ENCODE assay signal across 8 mouse cellular contexts in genomic region chr13:23764324-23765171, GRCm38 (mm10). TPM values are rescaled to one million over a fixed set of nuclear protein-coding genes. Genes with fewer than 3 reads are reported as not detected.
DNase-seq lines count a peak whose midpoint lies in the region; ATAC-seq and TF ChIP-seq lines count a peak whose summit lies in the region.

No protein-coding gene starts in this region.

- H3K79me2 ChIP-seq in MEL (ENCODE audit: control insufficient read depth, insufficient read depth, low read length, poor library complexity), result no peaks in the 10 kb centered on the region; the same call in 1 of the 2 replicates

- no peak for DNase-seq in heart, postnatal 10 days
- DNase-seq in MEL (ENCODE audit: low read depth, low spot score), result peak; percentile 88
- peak; percentile 52 for DNase-seq in midbrain, embryonic 10.5 days (ENCODE audit: low spot score)
- DNase-seq in urinary bladder, postnatal 36 days (ENCODE audit: low spot score in 2 of 2), result no peak

- peak; percentile 75 to 83 for TF ChIP-seq POLR2A in MEL (IDR thresholded peaks at IDR 0.05; ENCODE audit: control insufficient read depth in 1 of 2, insufficient read depth in 1 of 2, low read depth in 1 of 2, low read length in 2 of 2, poor library complexity in 1 of 2)

- H3K4me3 ChIP-seq in heart, embryonic 13.5 days, result peak overlapping the region; percentile 67
- peak overlapping the region; percentile 5 to 41 for H3K4me3 ChIP-seq in MEL (ENCODE audit: control insufficient read depth in 1 of 2, insufficient read depth in 1 of 2, low read depth in 2 of 2, low read length in 2 of 2)
- peak overlapping the region; percentile 76 for H3K4me3 ChIP-seq in heart, embryonic 16.5 days (ENCODE audit: low read length)
- H3K4me3 ChIP-seq in midbrain, embryonic 10.5 days, result peak overlapping the region; percentile 69

- H3K4me1 ChIP-seq in heart, embryonic 13.5 days, result peaks cover 35% of the 10 kb centered on the region
- peaks cover 6 to 17% of the 10 kb centered on the region in 2 experiments for H3K4me1 ChIP-seq in MEL (ENCODE audit: control insufficient read depth in 1 of 2, insufficient read depth in 2 of 2, low read length in 2 of 2)
- peaks cover 22% of the 10 kb centered on the region for H3K4me1 ChIP-seq in heart, embryonic 16.5 days (ENCODE audit: control insufficient read depth, insufficient read depth, low read length)
- peaks cover 36% of the 10 kb centered on the region for H3K4me1 ChIP-seq in midbrain, embryonic 10.5 days

- peak overlapping the region; percentile 88 for H3K9ac ChIP-seq in heart, embryonic 13.5 days
- H3K9ac ChIP-seq in MEL (ENCODE audit: control insufficient read depth, low read depth, low read length, poor library complexity, severe bottlenecking), result peak overlapping the region; percentile 85
- peak overlapping the region; percentile 86 for H3K9ac ChIP-seq in heart, embryonic 16.5 days (ENCODE audit: low read length)

- no peak for TF ChIP-seq RAD21 in MEL (IDR thresholded peaks at IDR 0.05; ENCODE audit: low read depth, low read length)

- 35% methylated on average over 12 of the region's 12 CpGs for WGBS in heart, embryonic 13.5 days
- 40% methylated on average over 11 of the region's 12 CpGs for WGBS in heart, embryonic 16.5 days
- WGBS in midbrain, embryonic 10.5 days, result 27% methylated on average over 12 of the region's 12 CpGs

- ATAC-seq in heart, embryonic 13.5 days (ENCODE audit: extremely low read depth, insufficient number of reproducible peaks, low FRiP score, low TSS enrichment), result no peak
- no peak for ATAC-seq in heart, embryonic 16.5 days (replicated peaks; ENCODE audit: extremely low read depth, insufficient read depth, low FRiP score)
- no peak for ATAC-seq in activated CD4-positive, CD25-positive, alpha-beta regulatory T cell, adult 4 months
- no peak for ATAC-seq in cerebellum, adult (ENCODE audit: insufficient number of reproducible peaks, low FRiP score, low TSS enrichment)

- H3K27me3 ChIP-seq in heart, embryonic 13.5 days (replicated peaks), result no peaks in the 10 kb centered on the region
- H3K27me3 ChIP-seq in MEL (ENCODE audit: control insufficient read depth in 1 of 2, insufficient read depth in 2 of 2, low read length in 2 of 2), result no peaks in the 10 kb centered on the region
- no peaks in the 10 kb centered on the region for H3K27me3 ChIP-seq in heart, embryonic 16.5 days (ENCODE audit: control insufficient read depth, insufficient read depth, low read length)
- H3K27me3 ChIP-seq in midbrain, embryonic 10.5 days (ENCODE audit: low read depth, poor library complexity, severe bottlenecking), result no peaks in the 10 kb centered on the region

- H3K4me2 ChIP-seq in heart, embryonic 13.5 days, result peak overlapping the region; percentile 79
- peak overlapping the region; percentile 89 for H3K4me2 ChIP-seq in heart, embryonic 16.5 days (ENCODE audit: low read depth, low read length)

- no peak for TF ChIP-seq CTCF in MEL (IDR thresholded peaks at IDR 0.05 in 2 of 3, conservative IDR thresholded peaks at IDR 0.05 in 1 of 3; ENCODE audit: control insufficient read depth in 1 of 3, insufficient read depth in 1 of 3, low read depth in 2 of 3, low read length in 3 of 3, poor library complexity in 1 of 3, severe bottlenecking in 1 of 3)

- intact Hi-C loops in heart, postnatal 10 days (cut with DNase I), result loop anchor here (5.0 kb wide), 1 partner anchor 1712 kb away; no protein-coding TSS in a partner anchor

- no peaks in the 10 kb centered on the region for H3K9me3 ChIP-seq in heart, embryonic 13.5 days
- no peaks in the 10 kb centered on the region for H3K9me3 ChIP-seq in MEL (replicated peaks; ENCODE audit: insufficient read depth, low read length)
- H3K9me3 ChIP-seq in heart, embryonic 16.5 days (replicated peaks; ENCODE audit: control insufficient read depth, low read length), result no peaks in the 10 kb centered on the region
- no peaks in the 10 kb centered on the region for H3K9me3 ChIP-seq in midbrain, embryonic 10.5 days (replicated peaks)

- no peak for TF ChIP-seq EP300 in MEL (IDR thresholded peaks at IDR 0.05; ENCODE audit: low read depth in 1 of 2, low read length in 2 of 2)

- H3K36me3 ChIP-seq in heart, embryonic 13.5 days, result no peaks in the 10 kb centered on the region
- H3K36me3 ChIP-seq in MEL (ENCODE audit: control insufficient read depth in 1 of 2, insufficient read depth in 2 of 2, low read length in 2 of 2), result peaks cover 0 to 30% of the 10 kb centered on the region in 2 experiments; a peak in 2 of 4 replicates
- H3K36me3 ChIP-seq in heart, embryonic 16.5 days (ENCODE audit: control insufficient read depth, insufficient read depth), result no peaks in the 10 kb centered on the region
- H3K36me3 ChIP-seq in midbrain, embryonic 10.5 days, result no peaks in the 10 kb centered on the region

- H3K27ac ChIP-seq in heart, embryonic 13.5 days (replicated peaks), result peak overlapping the region; percentile 96
- H3K27ac ChIP-seq in MEL (ENCODE audit: control insufficient read depth, low read depth, low read length), result peak overlapping the region; percentile 93
- H3K27ac ChIP-seq in heart, embryonic 16.5 days (ENCODE audit: low read length), result peak overlapping the region; percentile 96
- peak overlapping the region; percentile 92 for H3K27ac ChIP-seq in midbrain, embryonic 10.5 days (replicated peaks)

TF ChIP-seq in MEL, 35 proteins besides CTCF, POLR2A, EP300 and RAD21:
- TF ChIP-seq POLR2AphosphoS5 (IDR thresholded peaks at IDR 0.05; ENCODE audit: borderline replicate concordance, low read depth, low read length), result peak; percentile 68; the same call in 1 of the 2 replicates
- no peak for TF ChIP-seq MXI1 (IDR thresholded peaks at IDR 0.05; ENCODE audit: low read depth, low read length)
- peak; percentile 51; the same call in 1 of the 2 replicates for TF ChIP-seq TAL1 (IDR thresholded peaks at IDR 0.05; ENCODE audit: low read length)

RNA-seq across cellular contexts. Expression of gene Hist1h1a, which starts 1.1 kb away (rescaled TPM):
- 1.5 and 1.6 TPM in 2 replicates for polyA plus RNA-seq in heart, embryonic 13.5 days (2015; fragmentation: Nextera tagmentation; extraction: Ambion mirVana)
- 100 to 1,000 TPM; 109 to 127 TPM for total RNA-seq in heart, postnatal 10 days (2021)
- 2,211 and 2,669 TPM in 2 replicates for total RNA-seq in MEL (2012; rRNA removed)
- 1 to 10 TPM in 1 of 2 experiments, not detected in 1; 4.1 TPM for polyA plus RNA-seq in MEL (2012; ENCODE audit: insufficient read depth in 1 of 2, insufficient read length in 2 of 2, low read depth in 1 of 2, low replicate concordance in 2 of 2, missing spikeins in 1 of 2)
- polyA plus RNA-seq in heart, embryonic 16.5 days (2015; fragmentation: Nextera tagmentation; extraction: Ambion mirVana), result 0.79 and 0.97 TPM in 2 replicates
- polyA plus RNA-seq in midbrain, embryonic 10.5 days (2016; fragmentation: Nextera tagmentation; extraction: Ambion mirVana), result 1.7 and 2.7 TPM in 2 replicates
- polyA plus RNA-seq in activated CD4-positive, CD25-positive, alpha-beta regulatory T cell, adult 4 months (2017; shearing (Covaris generic)), result 1 to 10 TPM; 5.1 to 7.8 TPM

RNA-seq across cellular contexts. Expression of gene Hist1h3a, which starts 2.4 kb away (rescaled TPM):
- 1.9 and 3.5 TPM in 2 replicates for polyA plus RNA-seq in heart, embryonic 13.5 days (2015; fragmentation: Nextera tagmentation; extraction: Ambion mirVana)
- 100 to 1,000 TPM; 160 to 202 TPM for total RNA-seq in heart, postnatal 10 days (2021)
- total RNA-seq in MEL (2012; rRNA removed), result 1,097 and 1,298 TPM in 2 replicates
- polyA plus RNA-seq in MEL (2012; ENCODE audit: insufficient read depth in 1 of 2, insufficient read length in 2 of 2, low read depth in 1 of 2, low replicate concordance in 2 of 2, missing spikeins in 1 of 2), result 1 to 10 TPM in 1 of 2 experiments, not detected in 1; 6.5 TPM
- polyA plus RNA-seq in heart, embryonic 16.5 days (2015; fragmentation: Nextera tagmentation; extraction: Ambion mirVana), result 1.5 and 3.4 TPM in 2 replicates
- polyA plus RNA-seq in midbrain, embryonic 10.5 days (2016; fragmentation: Nextera tagmentation; extraction: Ambion mirVana), result 3.6 and 3.9 TPM in 2 replicates
- polyA plus RNA-seq in activated CD4-positive, CD25-positive, alpha-beta regulatory T cell, adult 4 months (2017; shearing (Covaris generic)), result 1 to 10 TPM in 1 of 2 experiments, under 1 TPM in 1; 0.73 to 1.7 TPM

RNA-seq across cellular contexts. Expression of gene Hist1h4a, which starts 3.5 kb away (rescaled TPM):
- polyA plus RNA-seq in heart, embryonic 13.5 days (2015; fragmentation: Nextera tagmentation; extraction: Ambion mirVana), result not detected in 2 replicates
- total RNA-seq in heart, postnatal 10 days (2021), result 100 to 1,000 TPM; 162 to 177 TPM
- 2,939 and 3,025 TPM in 2 replicates for total RNA-seq in MEL (2012; rRNA removed)
- polyA plus RNA-seq in MEL (2012; ENCODE audit: insufficient read depth in 1 of 2, insufficient read length in 2 of 2, low read depth in 1 of 2, low replicate concordance in 2 of 2, missing spikeins in 1 of 2), result 1 to 10 TPM in 1 of 2 experiments, not detected in 1; 9.8 TPM
- polyA plus RNA-seq in heart, embryonic 16.5 days (2015; fragmentation: Nextera tagmentation; extraction: Ambion mirVana), result 0.32 TPM in 1 of 2 replicates, not detected in the other
- polyA plus RNA-seq in midbrain, embryonic 10.5 days (2016; fragmentation: Nextera tagmentation; extraction: Ambion mirVana), result 0.42 TPM in 1 of 2 replicates, not detected in the other
- polyA plus RNA-seq in activated CD4-positive, CD25-positive, alpha-beta regulatory T cell, adult 4 months (2017; shearing (Covaris generic)), result 1 to 10 TPM in 1 of 2 experiments, not detected in 1; 3.1 TPM

RNA-seq across cellular contexts. Expression of gene Trim38, which starts 5.2 kb away (rescaled TPM):
- 0.09 and 0.20 TPM in 2 replicates for polyA plus RNA-seq in heart, embryonic 13.5 days (2015; fragmentation: Nextera tagmentation; extraction: Ambion mirVana)
- total RNA-seq in heart, postnatal 10 days (2021), result not detected
- total RNA-seq in MEL (2012; rRNA removed), result not detected in 2 replicates
- not detected for polyA plus RNA-seq in MEL (2012; ENCODE audit: insufficient read depth in 1 of 2, insufficient read length in 2 of 2, low read depth in 1 of 2, low replicate concordance in 2 of 2, missing spikeins in 1 of 2)
- 0.10 TPM in 1 of 2 replicates, not detected in the other for polyA plus RNA-seq in heart, embryonic 16.5 days (2015; fragmentation: Nextera tagmentation; extraction: Ambion mirVana)
- polyA plus RNA-seq in midbrain, embryonic 10.5 days (2016; fragmentation: Nextera tagmentation; extraction: Ambion mirVana), result 0.20 TPM in 1 of 2 replicates, not detected in the other
- polyA plus RNA-seq in activated CD4-positive, CD25-positive, alpha-beta regulatory T cell, adult 4 months (2017; shearing (Covaris generic)), result not detected

RNA-seq across cellular contexts. Expression of gene Hist1h4b, which starts 7.7 kb away (rescaled TPM):
- 2.3 and 2.8 TPM in 2 replicates for polyA plus RNA-seq in heart, embryonic 13.5 days (2015; fragmentation: Nextera tagmentation; extraction: Ambion mirVana)
- 100 to 1,000 TPM; 130 to 151 TPM for total RNA-seq in heart, postnatal 10 days (2021)
- 3,071 and 3,339 TPM in 2 replicates for total RNA-seq in MEL (2012; rRNA removed)
- 10 to 100 TPM in 1 of 2 experiments, not detected in 1; 19.0 TPM for polyA plus RNA-seq in MEL (2012; ENCODE audit: insufficient read depth in 1 of 2, insufficient read length in 2 of 2, low read depth in 1 of 2, low replicate concordance in 2 of 2, missing spikeins in 1 of 2)
- 1.2 and 1.5 TPM in 2 replicates for polyA plus RNA-seq in heart, embryonic 16.5 days (2015; fragmentation: Nextera tagmentation; extraction: Ambion mirVana)
- 4.9 and 6.9 TPM in 2 replicates for polyA plus RNA-seq in midbrain, embryonic 10.5 days (2016; fragmentation: Nextera tagmentation; extraction: Ambion mirVana)
- 1 to 10 TPM in 1 of 2 experiments, not detected in 1; 2.8 TPM for polyA plus RNA-seq in activated CD4-positive, CD25-positive, alpha-beta regulatory T cell, adult 4 months (2017; shearing (Covaris generic))

Comparison
In these comparisons a context has a peak if more than half of its experiments do, and no peak if none do; other contexts are left out.
1. H3K4me3 ChIP-seq: peak in every context shown above with its lines; median percentile 76 in heart, embryonic 16.5 days; 69 in midbrain, embryonic 10.5 days; 67 in heart, embryonic 13.5 days; 23 in MEL.
2. DNase-seq: peak in MEL (single experiment) and midbrain, embryonic 10.5 days (single experiment); none in heart, postnatal 10 days (0 of 2) and urinary bladder, postnatal 36 days (0 of 2).
3. Peak in every context shown above with its lines, with median percentiles within 50 percentile points of each other: H3K27ac ChIP-seq and H3K9ac ChIP-seq.